Mouse (Mus musculus) kidney, adult 2 months (tissue): ENCODE results near the gene Stxbp1. TPM values are rescaled to one million over a fixed set of nuclear protein-coding genes. Genes with fewer than 3 reads are reported as not detected.

ENCODE experiments used
- DNase-seq: peaks from one replicate; pipeline ENCODE4 v3.0.0; 2021
- H3K27ac ChIP-seq: fragments of 200-500 bp; 2 replicates; pipeline ENCODE4 v1.5.1; 2012; ENCODE audit warnings: low read depth, low read length, control low read depth, inconsistent platforms; ENCODE audit not compliant: insufficient read depth
- H3K27me3 ChIP-seq: fragments of 200-500 bp; replicated peaks from 2 replicates; pipeline ENCODE4 v1.6.1; 2012; ENCODE audit warnings: mild to moderate bottlenecking, moderate library complexity, low read length, inconsistent platforms; ENCODE audit not compliant: control insufficient read depth, insufficient read depth
- H3K36me3 ChIP-seq: fragments of 200-500 bp; 2 replicates; pipeline ENCODE4 v1.6.1; 2012; ENCODE audit warnings: mild to moderate bottlenecking, moderate library complexity, low read length, inconsistent platforms; ENCODE audit not compliant: control insufficient read depth, insufficient read depth
- H3K4me1 ChIP-seq: fragments of 200-500 bp; 2 replicates; pipeline ENCODE4 v1.6.1; 2011; ENCODE audit warnings: low read length; ENCODE audit not compliant: control insufficient read depth, insufficient read depth
- H3K4me3 ChIP-seq: fragments of 200-500 bp; 2 replicates; pipeline ENCODE4 v1.5.1; 2011; ENCODE audit warnings: mild to moderate bottlenecking, low read depth, low read length, control low read depth; ENCODE audit not compliant: insufficient read depth
- CTCF ChIP-seq: fragments of 200-500 bp; conservative IDR thresholded peaks from 2 replicates; pipeline ENCODE4 v1.5.1; 2011; ENCODE audit warnings: low read depth, mild to moderate bottlenecking, control low read depth, low read length, moderate library complexity, mixed read lengths; ENCODE audit not compliant: insufficient read depth, insufficient read length
- POLR2A ChIP-seq: fragments of 200-500 bp; IDR thresholded peaks from one replicate; pipeline ENCODE4 v1.6.1; 2011; ENCODE audit warnings: low read depth, low read length, control low read depth
- WGBS: fragments of 180-500 bp; shearing (Covaris S2); methylation state at CpG from one replicate; pipeline ENCODE4 v1.1.7; 2018; 5-methylcytosine and 5-hydroxymethylcytosine counted together
- polyA plus RNA-seq: library from polyadenylated mRNA; depleted of rRNA; stranded (reverse); fragments of >200 nt; gene quantifications from 2 replicates; pipeline ENCODE4 v1.2.3, GENCODE M21; 2012

Gene Stxbp1
- polyA plus RNA-seq, 1 experiment, result 13.2 TPM

- no peak for DNase-seq
- no peak for TF ChIP-seq CTCF
- no peak for TF ChIP-seq POLR2A
- H3K27me3 ChIP-seq, result no peaks in the 10 kb centered on the region
- H3K4me3 ChIP-seq, result no peak overlapping the region
- WGBS, result 55% methylated on average over 3 of the region's 3 CpGs
- peaks cover 18% of the 10 kb centered on the region for H3K4me1 ChIP-seq
- H3K27ac ChIP-seq, result no peak overlapping the region
- H3K36me3 ChIP-seq, result no peaks in the 10 kb centered on the region
These were observed 41.5 kb upstream of the Stxbp1 start for GRCm38 (mm10) chr2:32888551-32888950.

DNA sequence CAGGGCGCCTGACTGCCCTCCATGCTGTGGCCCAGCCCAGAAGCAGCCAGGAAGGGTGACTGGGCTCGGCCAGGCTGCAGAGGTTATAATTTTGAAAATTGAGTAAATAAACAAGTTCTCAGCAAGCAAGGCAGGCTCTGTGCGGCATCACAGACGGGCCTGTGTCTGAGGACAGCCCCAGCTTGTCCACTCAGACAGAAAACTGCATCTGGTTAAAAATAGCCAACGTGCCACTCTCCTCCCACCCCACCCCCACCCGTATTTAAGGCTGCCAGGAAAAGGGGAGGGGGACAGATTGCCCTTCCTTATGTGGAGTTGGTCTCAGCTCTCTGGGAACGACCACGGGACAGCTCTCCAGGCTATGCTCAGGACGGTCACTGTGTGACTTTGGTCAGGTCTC is 41.0 kb upstream of the Stxbp1 start:
- Histone ChIP-seq H3K27me3 (no peaks in the 10 kb centered on the region), H3K4me1 (peaks cover 20% of the 10 kb centered on the region), H3K36me3 (no peaks in the 10 kb centered on the region), H3K4me3 (no peak overlapping the region), H3K27ac (peak overlapping the region; percentile 9; the same call in 1 of the 2 replicates)
- TF ChIP-seq CTCF (no peak), POLR2A (no peak)
- no peak for DNase-seq
- WGBS, result 45% methylated on average over 9 of the region's 9 CpGs

GRCm38 (mm10) chr2:32884745-32885144 is 37.7 kb upstream of the Stxbp1 start:
- peak; percentile 37 for DNase-seq
- Histone ChIP-seq H3K36me3 (no peaks in the 10 kb centered on the region), H3K4me3 (no peak overlapping the region), H3K27ac (0 out of 2 replicates have a peak overlapping the region, but pooled peaks have one; percentile 20), H3K27me3 (no peaks in the 10 kb centered on the region), H3K4me1 (peaks cover 32% of the 10 kb centered on the region)
- no peak for TF ChIP-seq CTCF
- no peak for TF ChIP-seq POLR2A
- WGBS, result 30% methylated on average over 7 of the region's 7 CpGs

DNA sequence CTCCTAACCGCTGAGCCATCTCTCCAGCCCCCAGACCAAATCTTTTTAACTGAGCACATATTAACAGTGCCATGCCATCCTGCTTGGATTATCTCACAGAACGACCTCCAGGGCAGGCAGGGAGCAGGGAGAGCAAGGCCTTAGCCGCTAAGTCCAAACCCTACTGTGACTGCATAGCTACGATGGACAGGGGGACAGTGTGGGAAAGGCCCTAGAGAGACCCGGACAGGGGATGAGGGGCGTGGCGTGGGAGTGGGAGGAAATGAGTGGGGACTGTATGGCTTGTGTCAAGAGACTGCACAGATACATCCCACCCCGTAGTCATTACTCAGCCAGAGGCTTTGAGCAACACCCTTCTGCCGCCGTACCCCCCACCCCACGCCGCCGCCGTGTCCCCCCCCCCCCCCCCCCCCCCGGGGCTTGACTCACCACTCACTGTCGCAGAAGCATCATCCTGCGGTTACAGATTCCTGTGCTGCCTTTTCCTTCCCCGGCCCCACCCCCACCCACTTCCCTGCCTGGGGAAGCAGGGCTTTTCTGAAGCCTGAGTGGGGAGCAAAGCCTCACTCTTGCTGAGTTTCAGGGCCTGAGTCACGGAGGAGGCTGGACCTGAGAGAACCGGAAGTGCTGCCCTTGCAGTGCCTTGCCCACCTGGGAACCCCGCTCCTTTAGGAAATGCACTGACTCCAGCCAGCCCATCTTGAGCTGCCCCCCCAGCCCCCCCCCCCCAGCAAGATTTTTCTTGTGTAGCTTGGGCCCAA is 35.4 kb upstream of the Stxbp1 start:
- peak overlapping the region; percentile 93 for H3K27ac ChIP-seq
- no peaks in the 10 kb centered on the region for H3K27me3 ChIP-seq
- no peak for TF ChIP-seq POLR2A
- TF ChIP-seq CTCF, result no peak
- H3K36me3 ChIP-seq, result no peaks in the 10 kb centered on the region
- H3K4me1 ChIP-seq, result peaks cover 29% of the 10 kb centered on the region
- peak; percentile 56 for DNase-seq
- peak overlapping the region; percentile 1; the same call in 1 of the 2 replicates for H3K4me3 ChIP-seq
- WGBS, result 33% methylated on average over 17 of the region's 21 CpGs

- peaks cover 29% of the 10 kb centered on the region for H3K4me1 ChIP-seq
- DNase-seq, result peak; percentile 94
These were observed 34.7 kb upstream of the Stxbp1 start for GRCm38 (mm10) chr2:32881723-32882122.

GRCm38 (mm10) chr2:32881054-32881453 is 34.0 kb upstream of the Stxbp1 start:
- TF ChIP-seq POLR2A, result no peak
- TF ChIP-seq CTCF, result no peak
- H3K36me3 ChIP-seq, result no peaks in the 10 kb centered on the region
- H3K4me3 ChIP-seq, result no peak overlapping the region
- no peaks in the 10 kb centered on the region for H3K27me3 ChIP-seq
- H3K4me1 ChIP-seq, result peaks cover 29% of the 10 kb centered on the region
- peak overlapping the region; percentile 93 for H3K27ac ChIP-seq
- 52% methylated on average over 6 of the region's 6 CpGs for WGBS
- no peak for DNase-seq

More at GRCm38 (mm10) chr2:32881723-32882122, 34.7 kb upstream of the Stxbp1 start:
- no peaks in the 10 kb centered on the region for H3K36me3 ChIP-seq
- H3K27ac ChIP-seq, result peak overlapping the region; percentile 93
- 21% methylated on average over 3 of the region's 3 CpGs for WGBS
- TF ChIP-seq POLR2A (no peak), CTCF (no peak)
- H3K27me3 ChIP-seq, result no peaks in the 10 kb centered on the region
- no peak overlapping the region for H3K4me3 ChIP-seq

GRCm38 (mm10) chr2:32879593-32879992 is 32.5 kb upstream of the Stxbp1 start:
- TF ChIP-seq CTCF (no peak), POLR2A (no peak)
- H3K4me3 ChIP-seq, result no peak overlapping the region
- no peak for DNase-seq
- no peaks in the 10 kb centered on the region for H3K27me3 ChIP-seq
- peaks cover 31% of the 10 kb centered on the region for H3K4me1 ChIP-seq
- H3K27ac ChIP-seq, result peak overlapping the region; percentile 4; the same call in 1 of the 2 replicates
- no peaks in the 10 kb centered on the region for H3K36me3 ChIP-seq
- 77% methylated on average over 5 of the region's 5 CpGs for WGBS
